In genomic region chr16:56360992-56361391, GRCm38 (mm10) we compare ENCODE assay signal across 16 mouse cellular contexts.
DNase-seq lines count a peak whose midpoint lies in the region; ATAC-seq and TF ChIP-seq lines count a peak whose summit lies in the region.
"Had no signal": no experiment of that assay in that cellular context is flagged by ENCODE, and none has a peak within 500 bp of the region (broad histone marks: within the 10 kb centered on the region; RNA-seq: fewer than 3 reads in every experiment).

No protein-coding gene starts in this region.

- no peak overlapping the region for H3K4me2 ChIP-seq in lung, embryonic 14.5 days
- H3K4me2 ChIP-seq in lung, postnatal 0 days (replicated peaks; ENCODE audit: low read depth, low read length) = no peak overlapping the region
- H3K4me2 ChIP-seq: heart, embryonic 13.5 days; liver, embryonic 13.5 days; neural tube, embryonic 15.5 days had no signal

- H3K4me1 ChIP-seq in lung, embryonic 14.5 days (ENCODE audit: insufficient read depth) = no peaks in the 10 kb centered on the region
- H3K4me1 ChIP-seq in lung, postnatal 0 days (ENCODE audit: insufficient read depth, low read depth, low read length) = 0 out of 2 replicates have a peak, but pooled peaks cover 3% of the 10 kb centered on the region
- H3K4me1 ChIP-seq: limb, embryonic 10.5 days; liver, embryonic 13.5 days; neural tube, embryonic 15.5 days had no signal

- no peak overlapping the region for H3K27ac ChIP-seq in lung, embryonic 14.5 days (ENCODE audit: low read depth)
- no peak overlapping the region for H3K27ac ChIP-seq in lung, postnatal 0 days (ENCODE audit: low read length)
- H3K27ac ChIP-seq: heart, embryonic 13.5 days; limb, embryonic 10.5 days; liver, embryonic 13.5 days; neural tube, embryonic 15.5 days had no signal

- DNase-seq in heart, adult 18-20 months = peak; percentile 31 to 54
- no peak for DNase-seq in heart, postnatal 36 days
- DNase-seq in lung, embryonic 14.5 days = peak; percentile 67
- DNase-seq in lung, postnatal 0 days (ENCODE audit: low spot score) = no peak
- peak; percentile 31 to 54 for DNase-seq in layer of hippocampus, postnatal 14 days (ENCODE audit: low spot score in 2 of 2)
- no peak for DNase-seq in adrenal gland, postnatal 10 days
- DNase-seq in spleen, adult 18-20 months = no peak
- DNase-seq: adrenal gland, postnatal 36 days; cerebellum, adult 11 months; liver, embryonic 13.5 days; retina, postnatal 1 day; thymus, postnatal 36 days had no signal

- H3K36me3 ChIP-seq in lung, embryonic 14.5 days (ENCODE audit: insufficient read depth) = no peaks in the 10 kb centered on the region
- no peaks in the 10 kb centered on the region for H3K36me3 ChIP-seq in lung, postnatal 0 days (ENCODE audit: insufficient read depth, low read length)
- H3K36me3 ChIP-seq: G1E; heart, embryonic 13.5 days; limb, embryonic 10.5 days; liver, embryonic 13.5 days; neural tube, embryonic 15.5 days had no signal

- no peak for TF ChIP-seq CTCF in lung, embryonic 14.5 days (IDR thresholded peaks at IDR 0.05; ENCODE audit: low read depth)
- no peak for TF ChIP-seq CTCF in lung, postnatal 0 days (IDR thresholded peaks at IDR 0.05)

- H3K27me3 ChIP-seq in lung, embryonic 14.5 days (ENCODE audit: insufficient read depth, low read length) = no peaks in the 10 kb centered on the region
- no peaks in the 10 kb centered on the region for H3K27me3 ChIP-seq in lung, postnatal 0 days (replicated peaks; ENCODE audit: insufficient read depth, low read length)
- H3K27me3 ChIP-seq: heart, embryonic 13.5 days; liver, embryonic 13.5 days; neural tube, embryonic 15.5 days had no signal

- no peaks in the 10 kb centered on the region; the same call in 1 of the 2 replicates for H3K9me3 ChIP-seq in lung, embryonic 14.5 days (ENCODE audit: low read depth, low read length)
- no peaks in the 10 kb centered on the region for H3K9me3 ChIP-seq in lung, postnatal 0 days (ENCODE audit: low read length)
- H3K9me3 ChIP-seq: G1E; limb, embryonic 10.5 days; liver, embryonic 13.5 days had no signal

- TF ChIP-seq EP300 in lung, postnatal 0 days (IDR thresholded peaks at IDR 0.05) = no peak

- no peak overlapping the region for H3K4me3 ChIP-seq in lung, embryonic 14.5 days (ENCODE audit: low read depth, low read length)
- no peak overlapping the region for H3K4me3 ChIP-seq in lung, postnatal 0 days (ENCODE audit: low read depth, low read length)
- H3K4me3 ChIP-seq: heart, embryonic 13.5 days; limb, embryonic 10.5 days; liver, embryonic 13.5 days; neural tube, embryonic 15.5 days had no signal

- 12% methylated on average over 1 of the region's 1 CpGs for WGBS in lung, embryonic 14.5 days
- WGBS in lung, postnatal 0 days = 7% methylated on average over 1 of the region's 1 CpGs

- peak; percentile 60; the same call in 1 of the 2 replicates for ATAC-seq in lung, embryonic 14.5 days (ENCODE audit: insufficient read depth)
- no peak for ATAC-seq in lung, postnatal 0 days

- intact Hi-C loops in heart, postnatal 36 days (cut with DNase I) = no loop called here

- no peak overlapping the region for H3K9ac ChIP-seq in lung, embryonic 14.5 days
- H3K9ac ChIP-seq in lung, postnatal 0 days (replicated peaks; ENCODE audit: low read depth) = no peak overlapping the region
- H3K9ac ChIP-seq: heart, embryonic 13.5 days; liver, embryonic 13.5 days; neural tube, embryonic 15.5 days had no signal

Comparison
In these comparisons a context has a peak if more than half of its experiments do, and no peak if none do; other contexts are left out.
1. DNase-seq: peak in heart, adult 18-20 months (2 of 2), lung, embryonic 14.5 days (single experiment) and layer of hippocampus, postnatal 14 days (2 of 2); none in heart, postnatal 36 days (0 of 2), lung, postnatal 0 days (single experiment), adrenal gland, postnatal 10 days (single experiment) and spleen, adult 18-20 months (0 of 2).